Mouse (Mus musculus) 3134 (cell line): ENCODE data around the gene Zbed5.
A peak's percentile ranks its signal among the peaks of the same experiment; 100 is the strongest.
"Not testable (repeated sequence)": the region's sequence is repeated elsewhere in the genome, so short reads cannot be mapped to it uniquely, and the experiment has no call there.

ENCODE experiments used
- DNase-seq: peaks from one replicate; pipeline ENCODE4 v3.0.0-alpha.2; 2011; ENCODE audit warnings: low spot score; ENCODE audit not compliant: insufficient read length; ENCODE audit errors: extremely low read depth

Gene Zbed5

GRCm38 (mm10) chr5:129908242-129908965 lies 12.9 kb downstream of the Zbed5 start, which contains the start of gene Nupr1l:
TSS of gene Nupr1l (plus strand) at chr5:129908540.
- DNase-seq, result peak; percentile 93

GRCm38 (mm10) chr5:129909147-129909546 lies 13.6 kb downstream of the Zbed5 start:
- no peak for DNase-seq

- no peak for DNase-seq
These were observed 14.1 kb downstream of the Zbed5 start for GRCm38 (mm10) chr5:129909591-129909990.

GRCm38 (mm10) chr5:129914024-129914423 lies 18.5 kb downstream of the Zbed5 start:
- peak; percentile 48 for DNase-seq

- not testable (repeated sequence) for DNase-seq
These were observed 20.0 kb downstream of the Zbed5 start for GRCm38 (mm10) chr5:129915491-129915890.

GRCm38 (mm10) chr5:129918065-129918651 lies 22.6 kb downstream of the Zbed5 start:
- no peak for DNase-seq

- DNase-seq, result no peak
These were observed 23.2 kb downstream of the Zbed5 start for GRCm38 (mm10) chr5:129918752-129919151.

GRCm38 (mm10) chr5:129919320-129919719 lies 23.8 kb downstream of the Zbed5 start:
- DNase-seq, result no peak

- DNase-seq, result no peak
These were observed 26.4 kb downstream of the Zbed5 start for GRCm38 (mm10) chr5:129921972-129922371.

GRCm38 (mm10) chr5:129924820-129925452 lies 29.4 kb downstream of the Zbed5 start:
- DNase-seq, result no peak

- DNase-seq, result no peak
These were observed 30.4 kb downstream of the Zbed5 start for GRCm38 (mm10) chr5:129925933-129926332.

- DNase-seq, result peak; percentile 24
These were observed 34.7 kb downstream of the Zbed5 start for GRCm38 (mm10) chr5:129929924-129930855.

GRCm38 (mm10) chr5:129936941-129937340 lies 41.4 kb downstream of the Zbed5 start:
- DNase-seq, result no peak

- DNase-seq, result no peak
These were observed 44.8 kb downstream of the Zbed5 start for GRCm38 (mm10) chr5:129940281-129940680.

- DNase-seq, result no peak
These were observed 45.4 kb downstream of the Zbed5 start for GRCm38 (mm10) chr5:129940736-129941494.

- peak; percentile 100 for DNase-seq
These were observed 46.0 kb downstream of the Zbed5 start, which contains the start of gene Vkorc1l1 for GRCm38 (mm10) chr5:129941495-129942045. TSS of gene Vkorc1l1 (plus strand) at chr5:129941970.

- DNase-seq, result peak; percentile 36
These were observed 46.8 kb downstream of the Zbed5 start for GRCm38 (mm10) chr5:129942073-129942939.

- no peak for DNase-seq
These were observed 47.9 kb downstream of the Zbed5 start for GRCm38 (mm10) chr5:129943402-129943801.
